9 mouse cellular contexts compared by ENCODE assay signal in genomic region chr8:70601271-70601649, GRCm38 (mm10). TPM values are rescaled to one million over a fixed set of nuclear protein-coding genes. Genes with fewer than 3 reads are reported as not detected.
DNase-seq lines count a peak whose midpoint lies in the region; ATAC-seq lines count a peak whose summit lies in the region.
"Had no signal": no experiment of that assay in that cellular context is flagged by ENCODE, and none has a peak within 500 bp of the region (broad histone marks: within the 10 kb centered on the region; RNA-seq: fewer than 3 reads in every experiment).

No protein-coding gene starts in this region.

- H3K4me3 ChIP-seq in heart, embryonic 10.5 days: peak overlapping the region; percentile 47
- peak overlapping the region; percentile 18 for H3K4me3 ChIP-seq in limb, embryonic 15.5 days
- 0 out of 2 replicates have a peak overlapping the region, but pooled peaks have one; percentile 13 for H3K4me3 ChIP-seq in midbrain, embryonic 14.5 days (replicated peaks; ENCODE audit: low read depth, low read length)

- under 1% methylated on average over 26 of the region's 26 CpGs for WGBS in heart, embryonic 10.5 days
- 2% methylated on average over 26 of the region's 26 CpGs for WGBS in limb, embryonic 15.5 days
- WGBS in midbrain, embryonic 14.5 days: 2% methylated on average over 26 of the region's 26 CpGs

- peak; percentile 71 to 80 for DNase-seq in urinary bladder, postnatal 4 days (ENCODE audit: low spot score in 2 of 2)
- DNase-seq in urinary bladder, adult 2 months (ENCODE audit: low spot score): no peak
- DNase-seq in embryo, embryonic 11.5 days (ENCODE audit: low read depth, low spot score): peak; percentile 92
- peak; percentile 96 for DNase-seq in heart, embryonic 10.5 days (ENCODE audit: low spot score)
- DNase-seq in kidney, adult 8-10 months: peak; percentile 75 to 83
- DNase-seq in midbrain, embryonic 14.5 days: peak; percentile 97
- DNase-seq in splenic B cell, adult 2 months (ENCODE audit: low read depth, low spot score): peak; percentile 84

- no peak for ATAC-seq in limb, embryonic 15.5 days (ENCODE audit: insufficient number of reproducible peaks, low FRiP score, low TSS enrichment, low read depth)
- peak; percentile 79 for ATAC-seq in midbrain, embryonic 14.5 days (ENCODE audit: low FRiP score, low TSS enrichment)
- ATAC-seq: Patski had no signal

- H3K36me3 ChIP-seq in heart, embryonic 10.5 days: peaks cover 30% of the 10 kb centered on the region
- peaks cover 36% of the 10 kb centered on the region for H3K36me3 ChIP-seq in limb, embryonic 15.5 days
- H3K36me3 ChIP-seq in midbrain, embryonic 14.5 days (ENCODE audit: control insufficient read depth, insufficient read depth, low read length): peaks cover 13% of the 10 kb centered on the region
- no peaks in the 10 kb centered on the region for H3K36me3 ChIP-seq in splenic B cell, adult 2 months (ENCODE audit: control insufficient read depth, insufficient read depth, low read length, poor library complexity, severe bottlenecking)

- H3K27ac ChIP-seq in heart, embryonic 10.5 days: peak overlapping the region; percentile 89
- H3K27ac ChIP-seq in limb, embryonic 15.5 days: peak overlapping the region; percentile 50
- peak overlapping the region; percentile 86 for H3K27ac ChIP-seq in midbrain, embryonic 14.5 days (replicated peaks; ENCODE audit: low read depth, low read length)

- H3K9ac ChIP-seq in limb, embryonic 15.5 days: no peak overlapping the region
- H3K9ac ChIP-seq in midbrain, embryonic 14.5 days (replicated peaks; ENCODE audit: low read length): peak overlapping the region; percentile 13; the same call in 1 of the 2 replicates

- peaks cover 19% of the 10 kb centered on the region; the same call in 1 of the 2 replicates for H3K27me3 ChIP-seq in heart, embryonic 10.5 days (ENCODE audit: insufficient read depth, poor library complexity, severe bottlenecking)
- no peaks in the 10 kb centered on the region for H3K27me3 ChIP-seq in limb, embryonic 15.5 days
- no peaks in the 10 kb centered on the region for H3K27me3 ChIP-seq in midbrain, embryonic 14.5 days (ENCODE audit: control insufficient read depth, insufficient read depth, low read length)
- no peaks in the 10 kb centered on the region for H3K27me3 ChIP-seq in splenic B cell, adult 2 months (ENCODE audit: control insufficient read depth, insufficient read depth, low read length, poor library complexity, severe bottlenecking)
- H3K27me3 ChIP-seq: Patski had no signal

- peak overlapping the region; percentile 39 for H3K4me2 ChIP-seq in limb, embryonic 15.5 days
- H3K4me2 ChIP-seq in midbrain, embryonic 14.5 days (ENCODE audit: low read length): peak overlapping the region; percentile 53

- no peaks in the 10 kb centered on the region for H3K9me3 ChIP-seq in heart, embryonic 10.5 days
- H3K9me3 ChIP-seq in limb, embryonic 15.5 days: no peaks in the 10 kb centered on the region
- no peaks in the 10 kb centered on the region for H3K9me3 ChIP-seq in midbrain, embryonic 14.5 days (ENCODE audit: control insufficient read depth, low read length)

- H3K4me1 ChIP-seq in heart, embryonic 10.5 days: peaks cover 59% of the 10 kb centered on the region
- peaks cover 61% of the 10 kb centered on the region for H3K4me1 ChIP-seq in limb, embryonic 15.5 days
- H3K4me1 ChIP-seq in midbrain, embryonic 14.5 days (ENCODE audit: control insufficient read depth, insufficient read depth, low read length): peaks cover 52% of the 10 kb centered on the region

RNA-seq across cellular contexts. Expression of gene Isyna1, which starts 7.1 kb away (rescaled TPM):
- polyA plus RNA-seq in urinary bladder, adult 2 months (2012; rRNA removed): 37.9 and 49.6 TPM in 2 replicates
- polyA plus RNA-seq in heart, embryonic 10.5 days (2016; fragmentation: Nextera tagmentation; extraction: Ambion mirVana): 192 and 214 TPM in 2 replicates
- 111 and 123 TPM in 2 replicates for polyA plus RNA-seq in limb, embryonic 15.5 days (2015; fragmentation: Nextera tagmentation; extraction: Ambion mirVana)
- polyA plus RNA-seq in midbrain, embryonic 14.5 days (2014; fragmentation: Nextera tagmentation; extraction: Ambion mirVana): 91.9 and 101 TPM in 2 replicates

RNA-seq across cellular contexts. Expression of gene Ssbp4, which starts 7.4 kb away (rescaled TPM):
- polyA plus RNA-seq in urinary bladder, adult 2 months (2012; rRNA removed): 73.5 and 74.6 TPM in 2 replicates
- polyA plus RNA-seq in heart, embryonic 10.5 days (2016; fragmentation: Nextera tagmentation; extraction: Ambion mirVana): 67.3 and 107 TPM in 2 replicates
- polyA plus RNA-seq in limb, embryonic 15.5 days (2015; fragmentation: Nextera tagmentation; extraction: Ambion mirVana): 119 and 120 TPM in 2 replicates
- 172 and 213 TPM in 2 replicates for polyA plus RNA-seq in midbrain, embryonic 14.5 days (2014; fragmentation: Nextera tagmentation; extraction: Ambion mirVana)

RNA-seq across cellular contexts. Expression of gene Lrrc25, which starts 14.7 kb away (rescaled TPM):
- polyA plus RNA-seq in urinary bladder, adult 2 months (2012; rRNA removed): 5.2 and 6.2 TPM in 2 replicates
- polyA plus RNA-seq in heart, embryonic 10.5 days (2016; fragmentation: Nextera tagmentation; extraction: Ambion mirVana): 0.15 and 1.4 TPM in 2 replicates
- 3.2 and 3.3 TPM in 2 replicates for polyA plus RNA-seq in limb, embryonic 15.5 days (2015; fragmentation: Nextera tagmentation; extraction: Ambion mirVana)
- 0.34 and 1.1 TPM in 2 replicates for polyA plus RNA-seq in midbrain, embryonic 14.5 days (2014; fragmentation: Nextera tagmentation; extraction: Ambion mirVana)

RNA-seq across cellular contexts. Expression of gene Gdf15, which starts 31.0 kb away (rescaled TPM):
- polyA plus RNA-seq in urinary bladder, adult 2 months (2012; rRNA removed): 0.84 and 1.1 TPM in 2 replicates
- polyA plus RNA-seq in heart, embryonic 10.5 days (2016; fragmentation: Nextera tagmentation; extraction: Ambion mirVana): 0.43 and 1.6 TPM in 2 replicates
- polyA plus RNA-seq in limb, embryonic 15.5 days (2015; fragmentation: Nextera tagmentation; extraction: Ambion mirVana): 0.16 and 0.24 TPM in 2 replicates
- polyA plus RNA-seq in midbrain, embryonic 14.5 days (2014; fragmentation: Nextera tagmentation; extraction: Ambion mirVana): 0.16 and 0.20 TPM in 2 replicates

RNA-seq across cellular contexts. Expression of gene Pgpep1, which starts 58.9 kb away (rescaled TPM):
- polyA plus RNA-seq in urinary bladder, adult 2 months (2012; rRNA removed): 19.2 and 20.6 TPM in 2 replicates
- 38.0 and 42.0 TPM in 2 replicates for polyA plus RNA-seq in heart, embryonic 10.5 days (2016; fragmentation: Nextera tagmentation; extraction: Ambion mirVana)
- polyA plus RNA-seq in limb, embryonic 15.5 days (2015; fragmentation: Nextera tagmentation; extraction: Ambion mirVana): 57.5 and 60.7 TPM in 2 replicates
- polyA plus RNA-seq in midbrain, embryonic 14.5 days (2014; fragmentation: Nextera tagmentation; extraction: Ambion mirVana): 86.9 and 95.8 TPM in 2 replicates
